Mouse (Mus musculus): Measurements from ENCODE around the gene Pik3ca. TPM values are rescaled to one million over a fixed set of nuclear protein-coding genes. Genes with fewer than 3 reads are reported as not detected.

Pik3ca gene
- total RNA-seq, 2 experiments from 2014 or later = 47.8 to 51.9 TPM

DNA sequence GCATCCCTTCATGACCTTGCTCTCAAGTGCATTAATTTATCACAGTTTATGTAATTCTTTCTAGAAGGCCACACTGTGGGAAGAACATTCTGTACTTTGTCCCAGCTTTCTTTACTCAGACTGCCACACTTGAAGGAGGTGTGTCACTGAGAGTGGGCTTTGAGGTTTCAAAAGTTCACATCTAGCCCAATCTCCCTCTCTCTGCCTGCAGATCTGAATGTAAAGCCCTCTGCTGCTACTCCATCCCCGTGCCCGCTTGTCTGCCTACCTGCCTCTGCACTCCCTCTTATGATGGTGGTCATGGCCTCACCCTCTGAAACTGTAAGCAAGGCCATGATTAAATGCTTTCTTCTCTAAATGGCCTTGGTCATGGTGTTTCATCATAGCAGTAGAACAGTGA is 102.9 kb downstream of the Pik3ca start:
- Histone ChIP-seq H3K27ac (no peak overlapping the region), H3K4me3 (no peak overlapping the region)
- no peak for DNase-seq (ENCODE audit: low spot score in 2 of 2)
- no peak for TF ChIP-seq CTCF (conservative IDR thresholded peaks at IDR 0.05)

GRCm38 (mm10) chr3:32505841-32506240 is 108.4 kb downstream of the Pik3ca start:
- no peak overlapping the region for H3K27ac ChIP-seq
- DNase-seq (ENCODE audit: low spot score in 2 of 2) = no peak
- no peak for TF ChIP-seq CTCF (conservative IDR thresholded peaks at IDR 0.05)
- H3K4me3 ChIP-seq = no peak overlapping the region

GRCm38 (mm10) chr3:32506366-32507225 is 109.1 kb downstream of the Pik3ca start:
- Histone ChIP-seq H3K27ac (no peak overlapping the region), H3K4me3 (no peak overlapping the region)
- no peak for DNase-seq (ENCODE audit: low spot score in 2 of 2)
- no peak for TF ChIP-seq CTCF (conservative IDR thresholded peaks at IDR 0.05)

DNA sequence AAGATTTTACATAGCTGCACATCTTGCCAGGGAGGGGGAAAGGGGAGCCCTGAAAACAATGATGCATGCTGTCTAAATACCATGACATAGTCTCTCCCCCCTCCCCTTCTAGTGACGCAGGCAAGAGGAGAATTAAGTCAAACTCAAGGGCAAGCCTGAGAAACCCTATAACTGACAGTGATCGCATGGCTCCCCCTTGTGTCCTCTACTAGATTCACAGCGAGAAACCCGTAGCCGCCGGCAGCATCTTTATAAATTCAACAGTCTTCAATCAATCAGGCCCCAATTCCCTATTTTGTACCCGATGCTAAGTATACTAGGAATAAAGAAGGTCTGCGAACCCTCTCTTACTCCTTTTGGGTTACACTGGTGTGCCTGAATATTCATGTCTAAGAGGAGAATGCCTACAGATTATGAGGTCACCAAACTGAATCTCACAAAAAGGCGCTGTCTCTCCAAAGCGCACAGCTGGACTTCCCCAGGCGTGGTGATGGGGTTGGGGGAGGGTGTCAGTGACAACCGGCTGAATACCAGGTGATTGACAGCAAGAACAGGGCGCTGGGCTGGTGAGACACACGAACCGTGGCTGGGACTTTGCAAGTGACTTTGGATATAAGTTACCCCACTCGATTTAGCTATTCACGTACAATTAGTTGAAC is 111.3 kb downstream of the Pik3ca start:
- TF ChIP-seq CTCF (conservative IDR thresholded peaks at IDR 0.05) = peak; percentile 93
- DNase-seq (ENCODE audit: low spot score in 2 of 2) = peak; percentile 70 to 79
- Histone ChIP-seq H3K4me3 (0 out of 2 replicates have a peak overlapping the region, but pooled peaks have one; percentile 0), H3K27ac (peak overlapping the region; percentile 94)

- no peak for TF ChIP-seq CTCF (conservative IDR thresholded peaks at IDR 0.05)
- DNase-seq (ENCODE audit: low spot score in 2 of 2) = no peak
- peak within 1 kb of the TSS; percentile 62 for H3K4me3 ChIP-seq
Observed at GRCm38 (mm10) chr3:32509496-32510374, 112.3 kb downstream of the Pik3ca start, which contains the start of gene Zfp639. Zfp639 (plus strand) TSS chr3:32510259.

GRCm38 (mm10) chr3:32510375-32511190 is 113.1 kb downstream of the Pik3ca start:
- TF ChIP-seq CTCF (conservative IDR thresholded peaks at IDR 0.05) = peak; percentile 82
- Histone ChIP-seq H3K4me3 (peak overlapping the region; percentile 62), H3K27ac (peak overlapping the region; percentile 94)
- DNase-seq (ENCODE audit: low spot score in 2 of 2) = peak; percentile 90 to 94

More at GRCm38 (mm10) chr3:32509496-32510374, 112.3 kb downstream of the Pik3ca start, which contains the start of gene Zfp639:
- H3K27ac ChIP-seq = peak within 1 kb of the TSS; percentile 94

DNA sequence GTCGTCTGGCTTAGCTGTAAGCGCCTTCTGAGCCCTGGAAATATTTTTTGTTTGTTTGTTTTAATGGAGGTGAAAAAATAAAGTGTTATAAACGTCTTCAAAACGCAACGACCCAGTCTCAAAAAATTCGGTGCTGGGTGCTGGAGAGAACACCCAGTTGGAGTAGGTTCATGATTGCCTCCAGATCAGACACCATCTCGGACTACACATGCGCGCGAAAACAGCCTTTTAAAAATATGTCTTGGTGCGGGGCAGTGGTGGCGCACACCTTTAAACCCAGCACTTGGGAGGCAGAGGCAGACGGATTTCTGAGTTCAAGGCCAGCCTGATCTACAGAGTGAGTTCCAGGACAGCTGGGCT is 113.7 kb downstream of the Pik3ca start:
- peak overlapping the region; percentile 94 for H3K27ac ChIP-seq
- TF ChIP-seq CTCF (conservative IDR thresholded peaks at IDR 0.05) = no peak
- DNase-seq (ENCODE audit: low spot score in 2 of 2) = no peak
- peak overlapping the region; percentile 62 for H3K4me3 ChIP-seq

DNA sequence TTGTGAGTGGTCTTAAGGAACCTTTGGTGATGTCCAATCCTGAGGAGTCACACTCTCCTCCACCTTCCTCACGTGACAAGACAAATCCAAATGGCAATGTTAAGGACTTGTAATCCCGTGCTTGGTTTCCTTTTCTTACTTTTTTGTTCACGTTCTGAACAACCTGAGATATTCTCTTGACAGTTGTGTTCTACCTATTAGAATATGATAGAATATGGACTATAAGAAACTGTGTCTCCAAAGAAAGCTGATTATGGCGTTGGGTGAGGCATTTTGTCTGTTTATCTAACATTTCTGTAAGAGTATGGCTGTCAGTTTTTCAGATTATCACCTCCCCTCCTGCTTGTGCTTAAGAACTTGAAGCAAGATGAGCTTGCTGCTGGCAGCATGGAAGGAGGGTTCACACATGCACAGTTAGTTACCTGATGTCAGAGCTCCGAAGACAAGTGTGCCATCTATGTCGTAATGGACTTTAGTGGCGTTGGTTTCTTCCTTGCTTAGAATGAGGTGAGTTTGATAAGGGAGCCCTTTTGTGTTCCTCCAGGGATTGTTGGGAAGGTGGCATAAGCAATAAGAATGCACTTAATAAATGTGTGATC is 115.3 kb downstream of the Pik3ca start:
- TF ChIP-seq CTCF (conservative IDR thresholded peaks at IDR 0.05) = no peak
- no peak overlapping the region for H3K27ac ChIP-seq

DNA sequence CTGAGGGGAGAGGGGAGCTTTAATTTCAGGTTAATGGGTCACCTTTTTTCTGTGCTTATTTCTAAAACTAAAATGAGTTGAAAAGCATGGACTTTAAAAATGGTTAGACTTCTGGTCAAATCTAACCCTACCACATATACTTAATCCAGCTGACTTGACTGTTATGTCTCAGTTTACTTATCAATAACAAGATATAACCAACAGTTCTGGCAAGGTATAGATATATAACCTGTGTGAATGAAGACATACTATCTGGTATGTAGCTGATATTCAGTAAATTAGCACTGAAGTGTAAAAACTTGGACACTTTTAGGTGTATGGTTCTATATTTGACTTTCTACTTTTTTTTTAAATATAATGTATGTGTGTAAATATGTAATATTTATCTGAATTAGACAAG is 116.1 kb downstream of the Pik3ca start:
- TF ChIP-seq CTCF (conservative IDR thresholded peaks at IDR 0.05) = no peak
- no peak overlapping the region for H3K4me3 ChIP-seq
- H3K27ac ChIP-seq = no peak overlapping the region
- DNase-seq (ENCODE audit: low spot score in 2 of 2) = no peak

More for the DNA sequence above, 115.3 kb downstream of the Pik3ca start:
- no peak overlapping the region for H3K4me3 ChIP-seq
- no peak for DNase-seq (ENCODE audit: low spot score in 2 of 2)

Other genes starting within 250 kb of the Pik3ca start
- 10 to 100 TPM; 58.2 to 59.9 TPM for gene Zmat3, start 31.7 kb upstream of the Pik3ca start, total RNA-seq (2021)
- gene Kcnmb3, start 94.6 kb downstream of the Pik3ca start, total RNA-seq (2021) = 1 to 10 TPM in 1 of 2 experiments, not detected in 1; 1.0 TPM
- gene Zfp639, start 112.6 kb downstream of the Pik3ca start, total RNA-seq (2021) = 10 to 100 TPM; 31.7 to 36.1 TPM
- 100 to 1,000 TPM in 1 of 2 experiments, 10 to 100 TPM in 1; 95.2 to 103 TPM for gene Mfn1, start 131.8 kb downstream of the Pik3ca start, total RNA-seq (2021)
- 10 to 100 TPM; 12.4 to 18.6 TPM for gene Gnb4, start 218.9 kb downstream of the Pik3ca start, total RNA-seq (2021)

All from layer of hippocampus, adult 2 months (tissue).